Mouse (Mus musculus): ENCODE data around the gene Ptch2. TPM values are rescaled to one million over a fixed set of nuclear protein-coding genes. Genes with fewer than 3 reads are reported as not detected.

Ptch2 gene
- polyA plus RNA-seq, 1 experiment, result 5.0 TPM

DNA sequence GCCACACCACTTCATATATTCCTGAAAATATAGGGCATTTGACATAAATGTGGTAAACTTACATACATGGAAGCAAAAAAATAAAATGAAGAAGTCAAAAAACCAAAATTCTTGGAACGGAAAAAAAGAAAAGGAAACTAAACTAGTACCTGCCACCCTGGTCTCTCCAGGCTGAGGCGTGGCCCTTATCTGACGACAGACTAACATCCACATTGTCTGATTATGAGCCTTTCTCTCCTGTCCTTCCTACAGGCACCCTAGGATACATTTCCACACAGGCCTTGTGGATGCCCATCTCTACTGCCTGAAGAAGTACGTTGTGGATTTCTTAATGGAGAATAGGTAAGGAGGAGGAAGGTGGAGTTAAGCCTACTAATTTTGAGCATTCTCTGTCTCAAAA is 37.4 kb upstream of the Ptch2 start:
- Histone ChIP-seq H3K4me3 (ENCODE audit: insufficient read depth, low read depth, low read length) (no peak overlapping the region), H3K4me1 (ENCODE audit: control insufficient read depth, insufficient read depth, low read length) (no peaks in the 10 kb centered on the region), H3K27me3 (replicated peaks; ENCODE audit: control insufficient read depth, insufficient read depth, low read length) (no peaks in the 10 kb centered on the region), H3K36me3 (ENCODE audit: control insufficient read depth, insufficient read depth, low read length) (no peaks in the 10 kb centered on the region), H3K27ac (ENCODE audit: insufficient read depth, low read depth, low read length) (no peak overlapping the region)
- 92% methylated on average over 4 of the region's 4 CpGs for WGBS
- TF ChIP-seq POLR2A (IDR thresholded peaks at IDR 0.05; ENCODE audit: low read depth, low read length) (no peak), CTCF (conservative IDR thresholded peaks at IDR 0.05; ENCODE audit: insufficient read depth, insufficient read length, low read depth, low read length) (no peak)
- DNase-seq, result no peak

DNA sequence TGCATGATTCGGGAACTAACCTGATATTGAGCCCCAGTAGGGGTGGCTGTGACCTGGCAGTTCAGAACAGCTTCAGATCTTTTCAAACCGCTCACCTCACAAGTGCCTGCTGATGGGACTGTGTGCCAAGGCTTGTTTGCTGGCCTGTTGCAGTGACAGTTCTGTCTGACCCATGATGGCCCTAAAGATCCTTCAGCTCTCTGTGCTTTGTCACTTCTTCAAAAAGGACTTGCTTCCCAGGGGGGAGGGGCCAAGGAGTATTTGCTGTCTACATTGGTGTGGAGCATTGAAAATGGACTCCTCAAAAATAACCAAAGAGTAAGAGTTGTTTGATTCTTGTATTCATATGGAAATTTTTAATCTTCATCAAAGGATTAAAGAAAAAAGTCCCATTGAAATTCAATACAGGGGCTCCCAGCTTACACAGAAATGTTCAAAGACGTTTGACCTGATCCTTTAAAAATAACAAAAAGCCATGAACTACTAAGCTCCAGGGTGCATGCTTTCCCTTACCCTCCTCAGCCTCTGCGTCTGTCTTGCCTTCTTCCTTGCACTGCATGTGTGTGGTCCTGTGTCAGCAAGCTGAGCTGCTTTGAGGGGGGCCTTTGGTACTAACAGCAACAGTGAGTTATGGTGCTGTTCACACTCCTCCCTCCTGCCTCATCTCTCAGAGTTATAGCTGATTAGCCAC is 33.0 kb upstream of the Ptch2 start:
- no peaks in the 10 kb centered on the region for H3K27me3 ChIP-seq (replicated peaks; ENCODE audit: control insufficient read depth, insufficient read depth, low read length)
- peaks cover 2% of the 10 kb centered on the region for H3K36me3 ChIP-seq (ENCODE audit: control insufficient read depth, insufficient read depth, low read length)
- no peak overlapping the region for H3K27ac ChIP-seq (ENCODE audit: insufficient read depth, low read depth, low read length)
- no peak for DNase-seq
- WGBS, result 74% methylated on average over 4 of the region's 4 CpGs
- TF ChIP-seq CTCF (conservative IDR thresholded peaks at IDR 0.05; ENCODE audit: insufficient read depth, insufficient read length, low read depth, low read length), result no peak
- no peak overlapping the region for H3K4me3 ChIP-seq (ENCODE audit: insufficient read depth, low read depth, low read length)
- no peaks in the 10 kb centered on the region for H3K4me1 ChIP-seq (ENCODE audit: control insufficient read depth, insufficient read depth, low read length)

DNA sequence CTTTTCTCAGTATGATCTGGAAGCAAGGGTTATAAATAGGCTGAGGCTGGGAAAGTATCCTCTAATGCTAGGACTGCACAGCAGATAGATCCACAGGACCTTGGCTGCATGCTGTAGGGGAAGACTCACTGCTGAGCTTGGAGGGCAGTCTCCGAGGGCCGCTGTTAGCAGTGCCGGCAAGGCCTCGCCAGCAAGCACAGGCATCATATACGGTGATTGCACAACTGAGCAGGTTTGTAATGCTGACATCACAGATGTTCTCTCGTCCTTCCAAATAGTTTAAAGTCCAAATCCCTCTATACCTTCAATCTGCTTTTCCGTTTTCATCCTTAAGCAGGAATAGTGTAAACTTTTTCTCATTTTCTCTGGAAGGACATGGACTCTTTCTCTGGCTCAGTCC is 27.8 kb upstream of the Ptch2 start:
- WGBS, result 93% methylated on average over 7 of the region's 7 CpGs
- no peaks in the 10 kb centered on the region for H3K4me1 ChIP-seq (ENCODE audit: control insufficient read depth, insufficient read depth, low read length)
- TF ChIP-seq POLR2A (IDR thresholded peaks at IDR 0.05; ENCODE audit: low read depth, low read length) (no peak), CTCF (conservative IDR thresholded peaks at IDR 0.05; ENCODE audit: insufficient read depth, insufficient read length, low read depth, low read length) (no peak)

DNA sequence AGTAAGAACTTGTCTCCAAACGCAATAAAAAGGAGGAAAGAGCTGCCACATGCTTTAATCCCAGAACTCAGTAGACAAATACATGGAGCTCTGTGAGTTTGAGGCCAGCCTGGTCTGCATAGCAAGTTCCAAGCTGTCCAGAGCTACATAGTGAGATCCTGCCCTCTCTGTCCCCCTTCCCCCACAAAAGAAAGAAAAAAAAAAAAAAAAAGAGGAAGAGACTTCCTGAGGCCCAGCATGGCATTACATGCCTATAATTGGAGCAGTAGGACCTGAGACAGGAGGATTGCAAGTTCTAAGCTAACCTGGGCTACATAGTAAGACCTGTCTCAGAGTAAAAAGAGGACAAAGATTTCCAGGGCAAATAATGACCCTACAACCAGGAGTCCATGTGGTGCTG is 26.2 kb upstream of the Ptch2 start:
- no peak for DNase-seq
- peaks cover 2% of the 10 kb centered on the region for H3K36me3 ChIP-seq (ENCODE audit: control insufficient read depth, insufficient read depth, low read length)
- no peak overlapping the region for H3K27ac ChIP-seq (ENCODE audit: insufficient read depth, low read depth, low read length)
- 97% methylated on average over 1 of the region's 1 CpGs for WGBS
- no peaks in the 10 kb centered on the region for H3K27me3 ChIP-seq (replicated peaks; ENCODE audit: control insufficient read depth, insufficient read depth, low read length)
- TF ChIP-seq POLR2A (IDR thresholded peaks at IDR 0.05; ENCODE audit: low read depth, low read length) (no peak), CTCF (conservative IDR thresholded peaks at IDR 0.05; ENCODE audit: insufficient read depth, insufficient read length, low read depth, low read length) (no peak)
- no peaks in the 10 kb centered on the region for H3K4me1 ChIP-seq (ENCODE audit: control insufficient read depth, insufficient read depth, low read length)
- no peak overlapping the region for H3K4me3 ChIP-seq (ENCODE audit: insufficient read depth, low read depth, low read length)

More for the DNA sequence above, 27.8 kb upstream of the Ptch2 start:
- DNase-seq, result no peak
- Histone ChIP-seq H3K4me3 (ENCODE audit: insufficient read depth, low read depth, low read length) (no peak overlapping the region), H3K36me3 (ENCODE audit: control insufficient read depth, insufficient read depth, low read length) (peaks cover 2% of the 10 kb centered on the region), H3K27ac (ENCODE audit: insufficient read depth, low read depth, low read length) (no peak overlapping the region), H3K27me3 (replicated peaks; ENCODE audit: control insufficient read depth, insufficient read depth, low read length) (no peaks in the 10 kb centered on the region)

DNA sequence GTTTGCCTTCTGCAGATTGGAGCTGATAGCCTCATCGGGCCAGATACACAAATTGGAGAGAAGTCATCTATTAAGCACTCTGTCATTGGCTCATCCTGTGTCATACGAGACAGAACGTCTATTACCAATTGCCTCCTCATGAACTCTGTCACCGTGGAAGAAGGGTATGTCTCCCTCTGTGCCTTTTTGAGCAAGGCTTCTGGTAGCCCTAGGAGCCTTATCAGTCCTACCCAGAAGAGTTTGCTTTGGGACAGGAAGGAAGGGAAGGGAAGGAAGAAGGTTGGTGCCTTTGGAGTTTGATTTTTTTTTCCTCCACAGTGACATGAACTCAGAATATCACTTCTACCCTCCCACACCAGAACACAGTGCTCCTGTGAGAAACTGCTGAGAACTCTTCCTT is 25.3 kb upstream of the Ptch2 start:
- DNase-seq, result no peak
- WGBS, result 80% methylated on average over 4 of the region's 4 CpGs
- H3K4me1 ChIP-seq (ENCODE audit: control insufficient read depth, insufficient read depth, low read length), result no peaks in the 10 kb centered on the region
- no peaks in the 10 kb centered on the region; the same call in none of the 2 replicates for H3K36me3 ChIP-seq (ENCODE audit: control insufficient read depth, insufficient read depth, low read length)
- H3K27ac ChIP-seq (ENCODE audit: insufficient read depth, low read depth, low read length), result no peak overlapping the region
- no peaks in the 10 kb centered on the region for H3K27me3 ChIP-seq (replicated peaks; ENCODE audit: control insufficient read depth, insufficient read depth, low read length)
- H3K4me3 ChIP-seq (ENCODE audit: insufficient read depth, low read depth, low read length), result no peak overlapping the region
- TF ChIP-seq POLR2A (IDR thresholded peaks at IDR 0.05; ENCODE audit: low read depth, low read length) (no peak), CTCF (conservative IDR thresholded peaks at IDR 0.05; ENCODE audit: insufficient read depth, insufficient read length, low read depth, low read length) (no peak)

DNA sequence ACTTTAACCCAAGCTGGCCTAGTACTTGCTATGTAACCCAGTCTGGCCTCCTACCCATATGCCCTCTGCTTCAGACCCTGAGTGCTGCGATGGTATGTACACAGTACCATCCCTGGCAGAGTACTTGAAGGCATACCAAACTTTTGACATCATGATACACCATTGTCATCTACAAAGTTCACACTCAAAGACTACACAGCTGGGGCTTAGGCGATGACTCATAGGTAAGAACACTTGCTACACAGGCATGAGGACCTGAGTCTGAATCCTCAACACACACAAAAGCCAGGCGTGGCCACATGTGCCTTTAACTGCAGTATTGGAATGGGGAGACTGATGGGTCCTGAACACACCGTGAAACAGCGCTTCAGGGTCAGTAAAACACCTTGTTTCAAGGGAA is 24.7 kb upstream of the Ptch2 start:
- no peaks in the 10 kb centered on the region; the same call in none of the 2 replicates for H3K36me3 ChIP-seq (ENCODE audit: control insufficient read depth, insufficient read depth, low read length)
- 93% methylated on average over 5 of the region's 5 CpGs for WGBS

DNA sequence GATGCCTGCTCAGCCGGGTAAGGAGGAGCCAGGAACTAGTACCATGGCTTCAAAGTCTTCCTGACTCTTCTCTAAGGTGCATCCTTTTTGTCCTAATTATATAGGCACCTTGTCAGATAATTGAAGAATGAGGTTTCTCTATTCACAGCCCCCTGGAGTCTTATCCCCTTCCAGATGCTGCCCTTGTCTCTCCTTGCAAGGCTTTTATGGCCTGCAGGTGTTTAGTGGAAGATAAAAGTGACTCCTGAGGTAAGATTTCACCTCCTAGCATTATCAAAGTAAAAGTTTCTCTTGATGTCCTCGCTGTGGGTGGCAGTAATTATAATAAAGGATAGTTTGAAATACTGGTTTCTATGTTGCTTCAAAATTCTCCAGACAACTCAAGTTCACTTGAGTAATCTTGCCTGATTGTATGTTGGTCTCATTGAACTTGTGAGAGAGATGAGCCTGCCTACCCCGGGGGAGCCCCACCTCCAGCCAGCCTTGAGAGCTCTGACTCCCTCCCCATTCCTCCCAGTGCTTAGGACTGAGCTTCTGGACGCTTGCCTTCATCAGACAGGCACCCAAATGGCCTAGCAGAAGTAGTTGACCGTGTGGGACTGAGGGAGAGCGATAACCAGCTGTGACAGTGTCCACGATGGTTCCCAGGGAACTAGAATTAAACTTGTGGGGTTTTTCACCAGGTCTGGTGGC is 7.8 kb upstream of the Ptch2 start:
- Histone ChIP-seq H3K4me1 (ENCODE audit: control insufficient read depth, insufficient read depth, low read length) (no peaks in the 10 kb centered on the region), H3K36me3 (ENCODE audit: control insufficient read depth, insufficient read depth, low read length) (no peaks in the 10 kb centered on the region; the same call in 1 of the 2 replicates), H3K27me3 (replicated peaks; ENCODE audit: control insufficient read depth, insufficient read depth, low read length) (no peaks in the 10 kb centered on the region), H3K27ac (ENCODE audit: insufficient read depth, low read depth, low read length) (no peak overlapping the region), H3K4me3 (ENCODE audit: insufficient read depth, low read depth, low read length) (no peak overlapping the region)
- no peak for DNase-seq
- WGBS, result 70% methylated on average over 7 of the region's 7 CpGs
- no peak for TF ChIP-seq CTCF (conservative IDR thresholded peaks at IDR 0.05; ENCODE audit: insufficient read depth, insufficient read length, low read depth, low read length)
- no peak for TF ChIP-seq POLR2A (IDR thresholded peaks at IDR 0.05; ENCODE audit: low read depth, low read length)

More for the DNA sequence above, 24.7 kb upstream of the Ptch2 start:
- no peaks in the 10 kb centered on the region for H3K27me3 ChIP-seq (replicated peaks; ENCODE audit: control insufficient read depth, insufficient read depth, low read length)
- H3K27ac ChIP-seq (ENCODE audit: insufficient read depth, low read depth, low read length), result no peak overlapping the region
- DNase-seq, result no peak
- TF ChIP-seq CTCF (conservative IDR thresholded peaks at IDR 0.05; ENCODE audit: insufficient read depth, insufficient read length, low read depth, low read length) (no peak), POLR2A (IDR thresholded peaks at IDR 0.05; ENCODE audit: low read depth, low read length) (no peak)
- H3K4me3 ChIP-seq (ENCODE audit: insufficient read depth, low read depth, low read length), result no peak overlapping the region
- no peaks in the 10 kb centered on the region for H3K4me1 ChIP-seq (ENCODE audit: control insufficient read depth, insufficient read depth, low read length)

Data from kidney, adult 2 months (tissue).